Mouse (Mus musculus) heart, postnatal 0 days (tissue): ENCODE measurements around the gene Fgd5.

Experiments
- CTCF ChIP-seq: IDR thresholded peaks from 2 replicates; pipeline ENCODE4 v1.5.1; 2016; ENCODE audit warnings: antibody characterized with exemption, control low read depth, low read depth
- EP300 ChIP-seq: IDR thresholded peaks from 2 replicates; pipeline ENCODE4 v1.6.1; 2016; ENCODE audit warnings: antibody characterized with exemption, low read depth

DNA sequence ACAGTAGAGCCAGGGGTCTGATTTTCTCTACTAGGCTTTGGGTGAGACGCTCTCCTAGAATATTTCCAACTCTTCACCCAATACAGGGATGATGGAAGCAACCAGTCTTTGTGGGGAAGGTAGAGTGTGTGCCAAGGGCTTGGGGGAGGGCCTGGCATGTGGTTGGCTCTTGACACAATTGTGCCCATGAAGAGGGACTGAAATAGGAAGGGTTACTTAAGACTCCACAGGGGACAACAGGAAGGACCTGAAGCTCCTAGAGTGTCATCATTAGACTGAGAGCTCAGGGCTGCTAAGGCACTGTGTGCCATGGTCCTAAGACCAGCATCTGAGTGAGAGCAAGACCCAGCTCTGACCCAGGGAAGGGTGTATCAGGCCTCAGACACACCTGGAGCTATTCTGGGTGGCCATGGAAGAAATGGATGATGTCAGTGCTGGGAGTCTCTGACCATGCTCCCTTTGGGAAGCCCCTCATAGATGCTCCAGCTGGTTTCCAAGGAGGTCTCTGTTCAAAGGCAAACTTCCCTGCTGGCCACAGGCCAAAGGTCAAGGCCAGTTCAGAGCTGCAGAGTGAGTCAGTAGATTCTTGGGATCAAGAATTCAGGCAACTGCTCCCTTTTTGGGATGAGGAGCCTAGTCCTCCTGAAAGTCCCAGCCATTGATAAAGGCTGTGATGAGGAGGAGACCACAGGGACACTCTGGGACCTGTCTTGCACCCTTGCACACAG lies 24.0 kb downstream of the Fgd5 start:
- TF ChIP-seq CTCF (no peak), EP300 (no peak)
